Mouse (Mus musculus) adrenal gland, adult 8-10 months (tissue): Measurements from ENCODE around the gene Cdk5rap3. TPM values are rescaled to one million over a fixed set of nuclear protein-coding genes. Genes with fewer than 3 reads are reported as not detected.
A peak's percentile ranks its signal among the peaks of the same experiment; 100 is the strongest.

ENCODE experiments used
- DNase-seq: peaks from one replicate; pipeline ENCODE4 v3.0.0; 2022
- total RNA-seq, 4 experiments: library from RNA; stranded (reverse); gene quantifications; 2 replicates each; pipeline ENCODE4 v1.2.4; 2022

Cdk5rap3 gene
- total RNA-seq, 4 experiments from 2014 or later, result 55.2 to 82.1 (median 71.5) TPM

GRCm38 (mm10) chr11:96895886-96896285 lies 20.4 kb downstream of the Cdk5rap3 start:
- no peak for DNase-seq

GRCm38 (mm10) chr11:96893203-96893842 lies 23.0 kb downstream of the Cdk5rap3 start:
- DNase-seq, result no peak

- DNase-seq, result no peak
Observed at GRCm38 (mm10) chr11:96891784-96892527, 24.3 kb downstream of the Cdk5rap3 start.

GRCm38 (mm10) chr11:96886942-96887546 lies 29.3 kb downstream of the Cdk5rap3 start:
- DNase-seq, result no peak

- DNase-seq, result no peak
Observed at GRCm38 (mm10) chr11:96885901-96886340, 30.4 kb downstream of the Cdk5rap3 start.

GRCm38 (mm10) chr11:96880296-96880695 lies 36.0 kb downstream of the Cdk5rap3 start:
- DNase-seq, result no peak

- DNase-seq, result no peak
Observed at GRCm38 (mm10) chr11:96879359-96879758, 36.9 kb downstream of the Cdk5rap3 start.

- DNase-seq, result no peak
Observed at GRCm38 (mm10) chr11:96878715-96879114, 37.6 kb downstream of the Cdk5rap3 start.

GRCm38 (mm10) chr11:96877071-96877470 lies 39.2 kb downstream of the Cdk5rap3 start:
- DNase-seq, result no peak

- no peak for DNase-seq
Observed at GRCm38 (mm10) chr11:96876300-96877040, 39.8 kb downstream of the Cdk5rap3 start.

- peak; percentile 43 for DNase-seq
Observed at GRCm38 (mm10) chr11:96875745-96876144, 40.6 kb downstream of the Cdk5rap3 start.

GRCm38 (mm10) chr11:96875270-96875669 lies 41.0 kb downstream of the Cdk5rap3 start:
- no peak for DNase-seq

- DNase-seq, result no peak
Observed at GRCm38 (mm10) chr11:96873601-96874140, 42.6 kb downstream of the Cdk5rap3 start.

- DNase-seq, result no peak
Observed at GRCm38 (mm10) chr11:96872441-96873379, 43.6 kb downstream of the Cdk5rap3 start.

- no peak for DNase-seq
Observed at GRCm38 (mm10) chr11:96867149-96867548, 49.1 kb downstream of the Cdk5rap3 start.

GRCm38 (mm10) chr11:96863206-96863995 lies 52.9 kb downstream of the Cdk5rap3 start:
- DNase-seq, result no peak

- no peak for DNase-seq
Observed at GRCm38 (mm10) chr11:96862534-96862933, 53.8 kb downstream of the Cdk5rap3 start.

GRCm38 (mm10) chr11:96861878-96862289 lies 54.4 kb downstream of the Cdk5rap3 start:
- peak; percentile 91 for DNase-seq

GRCm38 (mm10) chr11:96861446-96861845 lies 54.9 kb downstream of the Cdk5rap3 start:
- peak; percentile 34 for DNase-seq

GRCm38 (mm10) chr11:96860564-96860963 lies 55.7 kb downstream of the Cdk5rap3 start:
- peak; percentile 57 for DNase-seq
